Mouse (Mus musculus): Measurements from ENCODE around the gene Ttyh2.

Ttyh2 gene

GRCm38 (mm10) chr11:114769911-114770310 lies 94.7 kb downstream of the Ttyh2 start:
- DNase-seq (ENCODE audit: low spot score) = no peak

Data from layer of hippocampus, adult 11-12 months (tissue).